Mouse (Mus musculus) heart, embryonic 15.5 days (tissue): ENCODE data around the gene Crybb2. TPM values are rescaled to one million over a fixed set of nuclear protein-coding genes. Genes with fewer than 3 reads are reported as not detected.
A peak's percentile ranks its signal among the peaks of the same experiment; 100 is the strongest.

Experiments
- ATAC-seq: fragments of 200-750 bp; cut with Nextera tagmentation; replicated peaks from 2 replicates; pipeline ENCODE4 v1.8.0; 2017; ENCODE audit warnings: low read depth, moderate TSS enrichment; ENCODE audit not compliant: insufficient number of reproducible peaks, insufficient read depth, low FRiP score
- H3K27ac ChIP-seq: fragments of 300-500 bp; sonication (generic); 2 replicates; pipeline ENCODE4 v1.5.1; 2015; ENCODE audit warnings: mild to moderate bottlenecking, inconsistent platforms
- H3K27me3 ChIP-seq: fragments of 300-500 bp; sonication (generic); 2 replicates; pipeline ENCODE4 v1.6.1; 2015; ENCODE audit warnings: inconsistent platforms
- H3K36me3 ChIP-seq: fragments of 300-500 bp; sonication (generic); 2 replicates; pipeline ENCODE4 v1.6.1; 2015; ENCODE audit warnings: mild to moderate bottlenecking, inconsistent platforms
- H3K4me1 ChIP-seq: fragments of 300-500 bp; sonication (generic); replicated peaks from 2 replicates; pipeline ENCODE4 v1.6.1; 2015; ENCODE audit warnings: inconsistent platforms
- H3K4me2 ChIP-seq: fragments of 300-500 bp; sonication (generic); 2 replicates; pipeline ENCODE4 v1.6.1; 2015; ENCODE audit warnings: inconsistent platforms, mild to moderate bottlenecking, moderate library complexity
- H3K4me3 ChIP-seq: fragments of 300-500 bp; sonication (generic); 2 replicates; pipeline ENCODE4 v1.5.1; 2015; ENCODE audit warnings: mild to moderate bottlenecking, inconsistent platforms
- H3K9ac ChIP-seq: fragments of 300-500 bp; sonication (generic); 2 replicates; pipeline ENCODE4 v1.6.1; 2015; ENCODE audit warnings: mild to moderate bottlenecking, inconsistent platforms
- H3K9me3 ChIP-seq: fragments of 300-500 bp; sonication (generic); replicated peaks from 2 replicates; pipeline ENCODE4 v1.6.1; 2016; ENCODE audit warnings: inconsistent platforms
- WGBS: fragments of 180-500 bp; shearing (Covaris S2); methylation state at CpG from one replicate; pipeline ENCODE4 v1.1.7; 2015; ENCODE audit warnings: mixed read lengths; 5-methylcytosine and 5-hydroxymethylcytosine counted together
- polyA plus RNA-seq: library from polyadenylated mRNA; unstranded; fragments of >200 nt; fragmentation: Nextera tagmentation; extraction: Ambion mirVana; gene quantifications from 2 replicates; pipeline ENCODE4 v1.2.1, GENCODE M21; 2015

The Crybb2 gene
- polyA plus RNA-seq, 1 experiment from 2014 or later = not detected

DNA sequence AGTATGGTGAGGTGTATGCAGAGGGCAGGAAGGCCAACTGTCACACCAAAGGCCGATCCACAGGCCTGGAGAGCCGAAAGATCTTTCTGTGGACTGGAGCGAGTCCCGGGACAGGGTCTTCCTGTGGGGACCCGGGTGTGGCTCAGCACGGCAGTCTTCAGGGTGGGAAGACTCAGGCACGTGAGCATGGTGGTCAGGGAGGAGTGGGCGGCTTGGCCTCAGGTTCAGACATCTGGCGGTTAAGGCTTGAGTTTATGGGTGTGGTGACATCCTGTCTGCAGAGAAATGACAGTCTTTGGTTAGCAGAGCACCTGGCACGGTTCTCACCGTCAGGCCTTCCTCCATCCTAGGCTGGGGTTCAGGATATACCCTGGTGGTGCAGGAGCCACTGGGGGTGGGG is 20.8 kb upstream of the Crybb2 start:
- H3K9me3 ChIP-seq = no peaks in the 10 kb centered on the region
- 87% methylated on average over 11 of the region's 11 CpGs for WGBS
- no peak overlapping the region for H3K4me2 ChIP-seq
- no peak overlapping the region for H3K9ac ChIP-seq
- peaks cover 65% of the 10 kb centered on the region for H3K36me3 ChIP-seq
- H3K4me1 ChIP-seq = peaks cover 3% of the 10 kb centered on the region; the same call in 1 of the 2 replicates
- no peaks in the 10 kb centered on the region for H3K27me3 ChIP-seq
- no peak overlapping the region for H3K27ac ChIP-seq
- ATAC-seq = no peak
- no peak overlapping the region for H3K4me3 ChIP-seq

DNA sequence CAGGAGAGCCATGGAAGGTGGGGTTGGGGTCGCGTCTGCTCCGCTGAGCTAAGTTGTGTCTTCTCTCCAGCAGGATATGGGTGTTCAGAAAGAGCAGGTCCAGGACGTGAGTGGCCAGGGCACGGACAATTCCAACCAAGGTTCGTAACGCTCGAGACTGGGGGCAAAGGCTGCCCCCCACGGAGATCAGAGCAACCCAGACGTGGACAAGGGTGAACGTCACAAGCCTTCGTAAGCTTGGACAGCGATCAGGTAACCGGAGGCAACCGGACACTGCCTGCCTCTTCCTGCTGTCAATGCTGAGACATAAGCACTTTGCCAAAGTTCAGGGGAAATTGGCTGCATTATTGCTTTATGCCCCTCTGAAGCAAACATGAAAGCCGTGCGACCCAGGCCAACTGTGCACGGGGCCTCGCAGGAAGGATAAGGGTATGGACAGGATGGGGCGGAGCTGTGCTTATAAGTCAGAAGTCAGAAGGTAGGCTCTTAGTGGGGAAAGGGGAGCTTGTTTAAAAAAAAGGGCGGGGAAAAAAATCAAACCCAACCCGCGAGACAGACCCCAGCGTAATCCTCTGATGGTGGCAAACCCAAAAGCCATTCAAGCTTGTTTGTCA is 20.3 kb upstream of the Crybb2 start:
- 91% methylated on average over 24 of the region's 24 CpGs for WGBS
- no peaks in the 10 kb centered on the region for H3K27me3 ChIP-seq
- no peak overlapping the region for H3K9ac ChIP-seq
- no peak for ATAC-seq
- peaks cover 3% of the 10 kb centered on the region; the same call in 1 of the 2 replicates for H3K4me1 ChIP-seq
- H3K36me3 ChIP-seq = peaks cover 59% of the 10 kb centered on the region
- H3K4me2 ChIP-seq = no peak overlapping the region
- H3K9me3 ChIP-seq = no peaks in the 10 kb centered on the region
- no peak overlapping the region for H3K27ac ChIP-seq
- H3K4me3 ChIP-seq = no peak overlapping the region

DNA sequence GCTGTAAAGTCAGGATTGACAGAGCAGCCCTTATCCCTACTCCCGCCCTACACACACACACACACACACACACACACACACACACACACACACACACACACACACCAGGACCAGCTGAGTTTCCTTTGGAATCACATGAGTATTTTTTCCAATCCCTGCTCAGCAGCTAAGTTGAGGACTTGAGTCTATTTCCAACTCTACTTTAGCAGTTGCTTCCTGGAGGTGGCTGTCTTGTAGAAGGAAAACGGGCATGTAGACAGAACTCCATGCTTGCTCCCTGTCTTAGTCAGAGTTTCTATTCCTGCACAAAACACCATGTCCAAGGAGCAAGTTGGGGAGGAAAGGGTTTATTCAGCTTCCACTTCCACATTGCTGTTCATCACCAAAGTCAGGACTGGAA is 17.5 kb upstream of the Crybb2 start:
- Histone ChIP-seq H3K36me3 (peaks cover 42% of the 10 kb centered on the region), H3K27me3 (no peaks in the 10 kb centered on the region), H3K9ac (no peak overlapping the region), H3K9me3 (no peaks in the 10 kb centered on the region), H3K4me1 (peaks cover 9% of the 10 kb centered on the region), H3K27ac (no peak overlapping the region), H3K4me2 (no peak overlapping the region), H3K4me3 (no peak overlapping the region)
- 61% methylated on average over 2 of the region's 2 CpGs for whole genome bisulfite sequencing
- ATAC-seq = no peak

DNA sequence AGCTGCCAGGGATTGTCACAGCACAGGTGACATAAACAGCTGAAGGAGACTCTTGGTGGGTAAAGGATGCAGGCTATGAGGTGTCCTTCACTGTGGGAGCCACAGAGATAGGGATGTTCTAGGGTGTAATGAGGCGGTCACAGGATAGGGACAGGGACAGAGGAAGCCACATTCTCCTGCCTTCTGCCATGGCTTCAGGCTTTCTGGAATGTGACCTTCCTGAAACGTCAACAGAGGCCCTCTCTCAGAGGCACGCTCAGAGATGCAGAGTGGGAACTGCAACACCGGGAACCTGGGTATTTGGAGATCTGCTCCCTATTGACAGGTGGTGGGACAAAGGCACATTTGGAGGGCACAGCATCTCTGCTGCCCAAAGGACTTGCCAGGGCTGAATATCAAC is 17.1 kb upstream of the Crybb2 start:
- H3K36me3 ChIP-seq = peaks cover 40% of the 10 kb centered on the region

DNA sequence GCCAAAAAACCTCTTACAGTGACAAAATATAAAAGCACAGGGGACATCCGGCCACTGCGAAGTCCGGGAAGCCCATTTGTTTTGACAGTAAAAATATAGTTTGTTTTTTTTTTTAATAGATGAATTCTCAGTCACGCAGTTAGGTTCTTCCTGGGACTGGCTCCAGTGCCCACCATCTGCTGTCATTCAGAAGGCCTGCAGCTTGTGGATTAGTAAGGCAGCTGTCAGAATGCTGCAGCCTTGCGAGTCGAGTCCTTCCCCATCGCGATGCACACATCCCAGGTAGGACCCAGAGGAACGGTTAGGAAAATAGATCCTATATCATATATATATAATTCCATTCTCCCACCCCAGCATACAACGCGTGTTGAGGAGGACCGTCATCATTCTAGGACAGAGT is 16.5 kb upstream of the Crybb2 start:
- no peak for ATAC-seq
- Histone ChIP-seq H3K4me3 (no peak overlapping the region), H3K27ac (no peak overlapping the region), H3K9me3 (no peaks in the 10 kb centered on the region), H3K4me2 (no peak overlapping the region), H3K27me3 (no peaks in the 10 kb centered on the region), H3K9ac (no peak overlapping the region), H3K4me1 (peaks cover 12% of the 10 kb centered on the region), H3K36me3 (peaks cover 35% of the 10 kb centered on the region)
- 78% methylated on average over 12 of the region's 12 CpGs for WGBS

More for the DNA sequence above, 17.1 kb upstream of the Crybb2 start:
- Histone ChIP-seq H3K9me3 (no peaks in the 10 kb centered on the region), H3K4me2 (no peak overlapping the region), H3K4me3 (no peak overlapping the region), H3K9ac (no peak overlapping the region), H3K4me1 (peaks cover 11% of the 10 kb centered on the region), H3K27ac (no peak overlapping the region), H3K27me3 (no peaks in the 10 kb centered on the region)
- 46% methylated on average over 4 of the region's 4 CpGs for WGBS
- no peak for ATAC-seq

DNA sequence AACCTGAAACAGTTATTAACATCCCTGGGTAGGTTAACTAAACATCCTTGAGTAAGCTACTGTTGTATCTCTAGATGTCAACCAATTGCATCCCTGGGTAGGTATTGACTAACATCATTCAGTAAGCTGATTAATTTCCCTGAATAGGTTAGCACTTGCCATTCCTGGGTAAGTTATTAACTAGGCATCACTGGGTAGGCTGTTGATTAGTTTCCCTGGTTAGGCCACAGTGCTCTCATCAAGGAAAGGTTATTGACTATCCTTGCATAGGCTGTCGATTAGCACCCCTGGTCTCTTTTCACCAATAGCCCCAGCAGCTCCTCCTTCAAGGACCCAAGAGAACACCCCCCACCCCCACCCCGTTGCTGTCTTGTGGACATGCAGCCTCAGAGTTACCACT is 16.0 kb upstream of the Crybb2 start:
- no peak for ATAC-seq
- no peaks in the 10 kb centered on the region for H3K27me3 ChIP-seq
- no peaks in the 10 kb centered on the region for H3K9me3 ChIP-seq
- H3K27ac ChIP-seq = no peak overlapping the region
- 69% methylated on average over 2 of the region's 2 CpGs for WGBS
- H3K9ac ChIP-seq = no peak overlapping the region
- peaks cover 30% of the 10 kb centered on the region for H3K36me3 ChIP-seq
- H3K4me3 ChIP-seq = no peak overlapping the region
- peaks cover 18% of the 10 kb centered on the region for H3K4me1 ChIP-seq
- H3K4me2 ChIP-seq = no peak overlapping the region

DNA sequence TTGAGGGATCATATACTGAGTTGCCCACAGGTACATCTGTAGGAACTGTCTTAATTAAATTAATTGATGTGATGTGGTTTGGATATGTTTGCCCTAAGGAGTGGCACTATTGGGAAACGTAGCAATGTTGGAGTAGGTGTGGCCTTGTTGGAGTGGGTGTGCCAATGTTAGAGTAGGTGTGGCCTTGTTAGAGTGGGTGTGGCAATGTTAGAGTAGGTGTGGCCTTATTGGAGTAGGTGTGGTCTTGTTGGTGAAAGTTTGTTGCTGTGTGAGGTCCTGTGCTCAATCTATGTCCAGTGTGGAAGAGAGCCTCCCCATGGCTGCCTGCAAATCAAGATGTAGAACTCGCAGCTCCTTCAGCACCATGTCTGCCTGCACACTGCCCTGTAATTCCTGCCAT is 14.4 kb upstream of the Crybb2 start:
- WGBS = 89% methylated on average over 2 of the region's 2 CpGs
- ATAC-seq = no peak

DNA sequence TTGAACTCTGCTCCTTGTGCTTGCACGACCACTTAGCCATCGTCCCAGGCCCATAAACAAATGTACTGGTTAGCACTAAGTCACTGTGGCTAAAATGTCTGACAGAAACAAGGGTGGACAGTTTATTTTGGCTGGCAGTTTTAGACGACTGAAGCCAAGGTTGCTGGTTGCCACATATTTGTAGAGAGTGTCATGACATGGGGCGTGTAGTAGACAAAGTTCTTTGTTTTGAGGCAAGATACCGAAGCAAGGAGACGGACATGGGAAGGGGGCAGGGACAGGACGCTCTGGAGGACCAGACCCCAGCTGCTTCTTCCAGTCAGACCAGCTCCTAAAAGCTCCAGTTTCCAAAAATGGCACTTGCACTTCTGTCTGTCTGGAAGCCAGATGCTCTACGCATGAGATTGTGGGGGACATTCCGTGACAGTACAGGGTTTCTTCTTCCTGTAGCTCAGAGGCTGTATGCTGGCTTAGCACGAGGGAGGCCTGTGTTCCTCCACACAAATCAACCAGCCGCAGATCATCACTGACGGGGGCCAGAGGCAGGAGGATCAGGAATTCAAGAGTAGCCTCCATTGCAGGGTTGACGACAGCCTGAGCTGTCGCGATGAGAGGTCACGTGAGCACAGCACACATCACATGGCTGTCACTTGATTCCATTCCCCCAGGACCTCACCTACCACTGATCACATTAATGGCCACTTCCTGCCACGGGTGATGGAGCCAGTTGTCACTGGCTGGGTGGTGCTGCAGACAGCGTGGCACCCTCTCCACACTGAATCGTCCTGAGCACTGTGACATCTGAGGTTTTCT is 12.6 kb upstream of the Crybb2 start:
- no peak; the same call in 1 of the 2 replicates for ATAC-seq
- Histone ChIP-seq H3K36me3 (no peaks in the 10 kb centered on the region), H3K27me3 (peaks cover 8% of the 10 kb centered on the region), H3K9me3 (no peaks in the 10 kb centered on the region), H3K9ac (no peak overlapping the region), H3K4me3 (0 out of 2 replicates have a peak overlapping the region, but pooled peaks have one; percentile 7), H3K27ac (peak overlapping the region; percentile 9; the same call in 1 of the 2 replicates), H3K4me2 (peak overlapping the region; percentile 47), H3K4me1 (peaks cover 25% of the 10 kb centered on the region)
- 27% methylated on average over 19 of the region's 19 CpGs for WGBS

More for the DNA sequence above, 14.4 kb upstream of the Crybb2 start:
- Histone ChIP-seq H3K27ac (no peak overlapping the region), H3K4me3 (no peak overlapping the region), H3K9ac (no peak overlapping the region), H3K27me3 (no peaks in the 10 kb centered on the region), H3K4me2 (no peak overlapping the region), H3K9me3 (no peaks in the 10 kb centered on the region), H3K4me1 (peaks cover 25% of the 10 kb centered on the region), H3K36me3 (peaks cover 13% of the 10 kb centered on the region; the same call in 1 of the 2 replicates)

DNA sequence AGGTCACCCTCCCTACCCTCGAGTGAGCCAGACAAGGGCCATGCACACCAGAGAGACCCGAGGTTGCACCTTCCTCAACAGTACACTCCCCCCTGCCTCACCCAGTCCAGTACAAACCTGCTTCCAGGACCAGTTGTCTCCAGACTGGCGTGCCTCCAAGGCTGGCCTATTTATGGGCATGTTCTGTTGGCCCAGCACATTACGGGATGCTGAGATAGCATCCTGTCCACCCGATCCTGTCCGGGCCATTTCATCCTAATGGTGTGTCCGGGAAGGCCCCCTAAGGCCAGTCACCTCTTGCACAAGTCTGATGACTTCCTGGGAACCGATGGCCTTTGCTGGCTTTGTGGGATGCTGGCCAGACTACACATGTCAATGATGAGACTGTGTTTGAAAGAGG is 11.5 kb upstream of the Crybb2 start, which contains the start of gene Crybb3:
Gene Crybb3 (minus strand): TSS at position 146 of the 400 bp plus-strand sequence.
- no peak within 1 kb of the TSS for H3K27ac ChIP-seq
- no peaks in the 10 kb centered on the region for H3K36me3 ChIP-seq
- peaks cover 15% of the 10 kb centered on the region for H3K27me3 ChIP-seq
- 53% methylated on average over 8 of the region's 8 CpGs for WGBS
- H3K4me1 ChIP-seq = peaks cover 25% of the 10 kb centered on the region
- ATAC-seq = no peak
- no peak within 1 kb of the TSS for H3K9ac ChIP-seq
- H3K9me3 ChIP-seq = no peaks in the 10 kb centered on the region
- no peak within 1 kb of the TSS for H3K4me3 ChIP-seq
- H3K4me2 ChIP-seq = peak within 1 kb of the TSS; percentile 47

DNA sequence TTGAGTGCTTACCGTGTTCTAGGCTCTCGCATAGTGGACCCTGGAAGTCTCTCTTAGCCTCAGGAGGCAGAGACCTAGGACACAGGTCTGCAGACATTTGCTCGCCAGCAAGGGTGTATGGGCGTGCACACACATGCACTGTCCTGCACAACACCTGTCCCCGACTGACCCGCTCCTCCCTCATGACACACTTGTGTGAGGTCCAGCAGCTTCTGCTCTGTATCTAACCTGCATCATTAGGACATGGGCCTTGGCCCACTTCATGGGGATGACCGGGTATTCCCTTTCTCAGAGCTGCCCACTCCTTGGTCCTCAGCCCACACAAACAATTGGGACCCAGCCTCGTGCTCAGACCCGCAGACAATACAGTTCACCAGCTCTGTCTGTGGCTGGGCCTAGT is 11.1 kb upstream of the Crybb2 start:
- no peak for ATAC-seq
- H3K4me2 ChIP-seq = no peak overlapping the region
- H3K27ac ChIP-seq = no peak overlapping the region
- peaks cover 25% of the 10 kb centered on the region for H3K4me1 ChIP-seq
- no peaks in the 10 kb centered on the region for H3K9me3 ChIP-seq
- WGBS = 85% methylated on average over 9 of the region's 9 CpGs
- peaks cover 16% of the 10 kb centered on the region for H3K27me3 ChIP-seq
- no peaks in the 10 kb centered on the region for H3K36me3 ChIP-seq
- H3K4me3 ChIP-seq = no peak overlapping the region
- H3K9ac ChIP-seq = no peak overlapping the region

DNA sequence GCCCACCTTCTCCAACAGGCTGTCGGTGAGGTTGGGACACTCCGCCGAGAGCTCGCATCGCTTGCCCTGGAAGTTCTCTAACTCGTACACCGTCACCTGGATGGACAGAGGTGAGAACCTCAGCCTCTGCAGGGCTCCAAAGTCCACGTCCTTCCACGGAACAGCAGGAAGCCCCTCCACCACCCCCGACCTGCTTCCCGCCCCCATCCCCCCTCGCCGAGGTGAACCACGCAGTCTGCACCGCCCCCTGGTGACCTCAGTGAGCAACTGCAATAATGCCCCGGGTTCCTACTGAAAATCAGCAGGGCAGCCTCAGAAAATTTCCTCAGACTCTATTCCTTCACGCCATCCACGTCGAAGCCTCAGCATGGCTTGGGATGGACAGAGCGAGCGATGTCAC is 9.9 kb upstream of the Crybb2 start:
- H3K9me3 ChIP-seq = no peaks in the 10 kb centered on the region
- no peak overlapping the region for H3K9ac ChIP-seq
- 22% methylated on average over 21 of the region's 21 CpGs for WGBS
- H3K36me3 ChIP-seq = no peaks in the 10 kb centered on the region
- peaks cover 25% of the 10 kb centered on the region for H3K4me1 ChIP-seq
- ATAC-seq = no peak
- no peak overlapping the region for H3K4me3 ChIP-seq
- H3K27me3 ChIP-seq = peaks cover 24% of the 10 kb centered on the region
- no peak overlapping the region for H3K27ac ChIP-seq
- H3K4me2 ChIP-seq = peak overlapping the region; percentile 35; the same call in 1 of the 2 replicates
